Mouse (Mus musculus) testis, adult 2 months (tissue): ENCODE results near the gene Rpl21.

Source experiments
- CTCF ChIP-seq: fragments of 200-500 bp; IDR thresholded peaks from 2 replicates; pipeline ENCODE4 v1.5.1; 2012; ENCODE audit warnings: low read depth, mild to moderate bottlenecking, inconsistent platforms, low read length, moderate library complexity; ENCODE audit not compliant: control insufficient read depth, insufficient read depth, insufficient replicate concordance
- POLR2A ChIP-seq: fragments of 200-500 bp; IDR thresholded peaks from 2 replicates; pipeline ENCODE4 v1.6.1; 2012; ENCODE audit warnings: low read depth, mild to moderate bottlenecking, inconsistent platforms, low read length, moderate library complexity; ENCODE audit not compliant: control insufficient read depth

GRCm38 (mm10) chr5:146834959-146835358 lies 2.3 kb downstream of the Rpl21 start:
- TF ChIP-seq CTCF (no peak), POLR2A (no peak)
